Mouse (Mus musculus): ENCODE results near the gene Tkfc.

Tkfc gene

GRCm38 (mm10) chr19:10605293-10605900 is at the start of gene Tkfc, which contains the start of gene Ddb1:
TSS of gene Tkfc (minus strand) at chr19:10605654.
TSS of gene Ddb1 (plus strand) at chr19:10605327.
- DNase-seq (ENCODE audit: low spot score) = peak; percentile 99

GRCm38 (mm10) chr19:10648156-10648555 is 42.7 kb upstream of the Tkfc start:
- DNase-seq (ENCODE audit: low spot score) = no peak

GRCm38 (mm10) chr19:10645616-10646015 is 40.2 kb upstream of the Tkfc start:
- DNase-seq (ENCODE audit: low spot score) = no peak

GRCm38 (mm10) chr19:10640589-10641378 is 35.3 kb upstream of the Tkfc start:
- DNase-seq (ENCODE audit: low spot score) = peak; percentile 22

- no peak for DNase-seq (ENCODE audit: low spot score)
Measured at GRCm38 (mm10) chr19:10640080-10640479, 34.6 kb upstream of the Tkfc start.

- no peak for DNase-seq (ENCODE audit: low spot score)
Measured at GRCm38 (mm10) chr19:10637840-10638239, 32.4 kb upstream of the Tkfc start.

- peak; percentile 59 for DNase-seq (ENCODE audit: low spot score)
Measured at GRCm38 (mm10) chr19:10634872-10635318, 29.4 kb upstream of the Tkfc start.

GRCm38 (mm10) chr19:10634106-10634871 is 28.8 kb upstream of the Tkfc start, which contains the start of gene Vwce:
TSS of gene Vwce (plus strand) at chr19:10634213.
- DNase-seq (ENCODE audit: low spot score) = peak; percentile 74

- DNase-seq (ENCODE audit: low spot score) = no peak
Measured at GRCm38 (mm10) chr19:10608573-10609240, 3.3 kb upstream of the Tkfc start.

GRCm38 (mm10) chr19:10605901-10606622 is 608 bp upstream of the Tkfc start:
- no peak for DNase-seq (ENCODE audit: low spot score)

- peak; percentile 3 for DNase-seq (ENCODE audit: low spot score)
Measured at GRCm38 (mm10) chr19:10604534-10604933, 920 bp downstream of the Tkfc start.

GRCm38 (mm10) chr19:10603660-10604523 is 1.6 kb downstream of the Tkfc start:
- DNase-seq (ENCODE audit: low spot score) = no peak

- peak; percentile 96 for DNase-seq (ENCODE audit: low spot score)
Measured at GRCm38 (mm10) chr19:10602787-10603186, 2.7 kb downstream of the Tkfc start.

- peak; percentile 61 for DNase-seq (ENCODE audit: low spot score)
Measured at GRCm38 (mm10) chr19:10602247-10602769, 3.1 kb downstream of the Tkfc start.

GRCm38 (mm10) chr19:10599648-10600047 is 5.8 kb downstream of the Tkfc start:
- no peak for DNase-seq (ENCODE audit: low spot score)

GRCm38 (mm10) chr19:10598188-10598587 is 7.3 kb downstream of the Tkfc start:
- peak; percentile 35 for DNase-seq (ENCODE audit: low spot score)

- no peak for DNase-seq (ENCODE audit: low spot score)
Measured at GRCm38 (mm10) chr19:10591659-10592377, 13.6 kb downstream of the Tkfc start.

- no peak for DNase-seq (ENCODE audit: low spot score)
Measured at GRCm38 (mm10) chr19:10590301-10590700, 15.2 kb downstream of the Tkfc start.

- no peak for DNase-seq (ENCODE audit: low spot score)
Measured at GRCm38 (mm10) chr19:10589127-10589857, 16.2 kb downstream of the Tkfc start.

Measured in retina, embryonic 14.5 days (tissue).